Mouse (Mus musculus) neural tube, embryonic 12.5 days (tissue): ENCODE results near the gene 1600014C10Rik. TPM values are rescaled to one million over a fixed set of nuclear protein-coding genes. Genes with fewer than 3 reads are reported as not detected.

Experiments used
- ATAC-seq: fragments of 200-750 bp; cut with Nextera tagmentation; 2 replicates; pipeline ENCODE4 v1.8.0; 2017; ENCODE audit warnings: low read depth, mild to moderate bottlenecking, moderate TSS enrichment, moderate library complexity; ENCODE audit not compliant: low FRiP score
- H3K27ac ChIP-seq: fragments of 300-500 bp; sonication (generic); 2 replicates; pipeline ENCODE4 v1.5.1; 2016
- H3K27me3 ChIP-seq: fragments of 300-500 bp; sonication (generic); replicated peaks from 2 replicates; pipeline ENCODE4 v1.6.1; 2016; ENCODE audit warnings: mild to moderate bottlenecking
- H3K36me3 ChIP-seq: fragments of 300-500 bp; sonication (generic); 2 replicates; pipeline ENCODE4 v1.6.1; 2016; ENCODE audit warnings: mild to moderate bottlenecking
- H3K4me1 ChIP-seq: fragments of 300-500 bp; sonication (generic); 2 replicates; pipeline ENCODE4 v1.6.1; 2016
- H3K4me2 ChIP-seq: fragments of 300-500 bp; sonication (generic); replicated peaks from 2 replicates; pipeline ENCODE4 v1.6.1; 2016; ENCODE audit warnings: mild to moderate bottlenecking
- H3K4me3 ChIP-seq: fragments of 300-500 bp; sonication (generic); 2 replicates; pipeline ENCODE4 v1.5.1; 2016
- H3K9ac ChIP-seq: fragments of 300-500 bp; sonication (generic); 2 replicates; pipeline ENCODE4 v1.6.1; 2016; ENCODE audit warnings: mild to moderate bottlenecking
- H3K9me3 ChIP-seq: fragments of 300-500 bp; sonication (generic); 2 replicates; pipeline ENCODE4 v1.6.1; 2016; ENCODE audit warnings: mild to moderate bottlenecking
- WGBS: fragments of 180-500 bp; shearing (Covaris S2); methylation state at CpG from one replicate; pipeline ENCODE4 v1.1.7; 2016; 5-methylcytosine and 5-hydroxymethylcytosine counted together
- polyA plus RNA-seq: library from polyadenylated mRNA; unstranded; fragments of >200 nt; fragmentation: Nextera tagmentation; extraction: Ambion mirVana; gene quantifications from 2 replicates; pipeline ENCODE4 v1.2.1, GENCODE M21; 2016

The 1600014C10Rik gene
- 20.0 and 20.8 TPM in 2 replicates for polyA plus RNA-seq

- no peaks in the 10 kb centered on the region for H3K27me3 ChIP-seq
- peaks cover 14% of the 10 kb centered on the region for H3K4me1 ChIP-seq
- ATAC-seq: peak; percentile 44
- no peaks in the 10 kb centered on the region for H3K36me3 ChIP-seq
- H3K27ac ChIP-seq: peak within 1 kb of the TSS; percentile 81
- WGBS: 4% methylated on average over 28 of the region's 28 CpGs
- peak within 1 kb of the TSS; percentile 69 for H3K9ac ChIP-seq
- H3K4me3 ChIP-seq: peak within 1 kb of the TSS; percentile 54
- H3K9me3 ChIP-seq: no peaks in the 10 kb centered on the region
- peak within 1 kb of the TSS; percentile 89 for H3K4me2 ChIP-seq
These were observed at the start of gene 1600014C10Rik for GRCm38 (mm10) chr7:38182962-38183687. 1600014C10Rik (plus strand) TSS chr7:38183217.

GRCm38 (mm10) chr7:38134471-38134870 lies 48.5 kb upstream of the 1600014C10Rik start:
- H3K9me3 ChIP-seq: no peaks in the 10 kb centered on the region
- no peak overlapping the region for H3K9ac ChIP-seq
- H3K4me3 ChIP-seq: no peak overlapping the region
- H3K27ac ChIP-seq: no peak overlapping the region
- H3K4me2 ChIP-seq: no peak overlapping the region
- no peaks in the 10 kb centered on the region for H3K36me3 ChIP-seq
- peaks cover 9% of the 10 kb centered on the region; the same call in 1 of the 2 replicates for H3K4me1 ChIP-seq
- no peak for ATAC-seq
- H3K27me3 ChIP-seq: no peaks in the 10 kb centered on the region
- 90% methylated on average over 5 of the region's 5 CpGs for WGBS

GRCm38 (mm10) chr7:38140324-38140723 lies 42.7 kb upstream of the 1600014C10Rik start:
- Histone ChIP-seq H3K9ac (no peak overlapping the region), H3K4me3 (no peak overlapping the region), H3K9me3 (no peaks in the 10 kb centered on the region), H3K4me1 (no peaks in the 10 kb centered on the region), H3K27me3 (no peaks in the 10 kb centered on the region), H3K4me2 (no peak overlapping the region), H3K36me3 (no peaks in the 10 kb centered on the region), H3K27ac (no peak overlapping the region)
- WGBS: 63% methylated on average over 9 of the region's 9 CpGs
- ATAC-seq: no peak

DNA sequence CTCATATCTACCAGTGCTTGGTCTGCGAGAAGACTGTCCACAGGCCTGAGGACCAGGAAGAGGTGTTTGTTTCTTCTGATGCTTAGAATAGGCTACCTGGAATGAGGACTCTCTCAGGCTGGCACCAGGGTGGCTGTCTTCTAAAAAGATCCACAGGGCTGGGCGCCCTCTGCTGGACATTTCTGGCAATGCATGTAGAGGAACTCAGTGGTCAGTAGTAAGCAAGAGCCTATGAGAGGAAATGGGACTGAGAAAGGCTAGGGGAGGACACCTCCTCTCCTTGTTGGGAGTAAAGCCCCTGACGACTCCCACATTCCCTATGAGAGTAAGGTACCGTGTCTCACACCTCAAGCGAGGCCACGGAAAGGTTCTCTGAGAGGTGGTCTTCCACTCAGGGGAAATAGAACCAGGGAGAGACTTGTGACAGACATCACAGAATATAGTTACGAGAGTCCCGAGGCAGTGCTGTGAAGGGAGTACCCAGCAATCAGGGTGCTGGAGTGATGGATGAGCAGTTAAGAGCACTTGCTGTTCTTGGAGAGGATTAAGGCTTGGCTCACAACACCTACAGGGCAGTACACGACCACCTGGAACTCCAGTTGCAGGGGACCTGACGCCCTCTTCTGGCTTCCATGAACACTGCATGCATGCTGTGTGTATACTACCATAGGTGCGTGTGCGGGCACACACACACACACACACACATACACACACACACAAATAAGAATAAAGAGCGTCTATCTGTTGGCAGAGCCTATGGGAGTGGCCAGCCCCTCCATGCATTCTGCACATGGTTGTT lies 41.1 kb upstream of the 1600014C10Rik start:
- 67% methylated on average over 13 of the region's 13 CpGs for WGBS
- H3K27me3 ChIP-seq: no peaks in the 10 kb centered on the region
- H3K9ac ChIP-seq: no peak overlapping the region
- H3K4me1 ChIP-seq: no peaks in the 10 kb centered on the region
- no peak overlapping the region for H3K4me2 ChIP-seq
- H3K4me3 ChIP-seq: no peak overlapping the region
- H3K9me3 ChIP-seq: peaks cover 1% of the 10 kb centered on the region; the same call in 1 of the 2 replicates
- no peak for ATAC-seq
- no peak overlapping the region for H3K27ac ChIP-seq
- no peaks in the 10 kb centered on the region for H3K36me3 ChIP-seq

GRCm38 (mm10) chr7:38147477-38147876 lies 35.5 kb upstream of the 1600014C10Rik start:
- Histone ChIP-seq H3K4me3 (no peak overlapping the region), H3K4me1 (no peaks in the 10 kb centered on the region), H3K9me3 (peaks cover 9% of the 10 kb centered on the region; the same call in 1 of the 2 replicates), H3K27me3 (no peaks in the 10 kb centered on the region), H3K36me3 (no peaks in the 10 kb centered on the region), H3K27ac (no peak overlapping the region), H3K4me2 (no peak overlapping the region), H3K9ac (no peak overlapping the region)
- no peak for ATAC-seq
- WGBS: 91% methylated on average over 6 of the region's 6 CpGs

GRCm38 (mm10) chr7:38151706-38152312 lies 31.2 kb upstream of the 1600014C10Rik start:
- 71% methylated on average over 13 of the region's 14 CpGs for WGBS
- no peaks in the 10 kb centered on the region for H3K27me3 ChIP-seq
- H3K4me3 ChIP-seq: no peak overlapping the region
- H3K4me2 ChIP-seq: no peak overlapping the region
- H3K9ac ChIP-seq: no peak overlapping the region
- H3K4me1 ChIP-seq: no peaks in the 10 kb centered on the region
- H3K9me3 ChIP-seq: peaks cover 9% of the 10 kb centered on the region; the same call in 1 of the 2 replicates
- ATAC-seq: no peak
- no peaks in the 10 kb centered on the region for H3K36me3 ChIP-seq
- no peak overlapping the region for H3K27ac ChIP-seq

DNA sequence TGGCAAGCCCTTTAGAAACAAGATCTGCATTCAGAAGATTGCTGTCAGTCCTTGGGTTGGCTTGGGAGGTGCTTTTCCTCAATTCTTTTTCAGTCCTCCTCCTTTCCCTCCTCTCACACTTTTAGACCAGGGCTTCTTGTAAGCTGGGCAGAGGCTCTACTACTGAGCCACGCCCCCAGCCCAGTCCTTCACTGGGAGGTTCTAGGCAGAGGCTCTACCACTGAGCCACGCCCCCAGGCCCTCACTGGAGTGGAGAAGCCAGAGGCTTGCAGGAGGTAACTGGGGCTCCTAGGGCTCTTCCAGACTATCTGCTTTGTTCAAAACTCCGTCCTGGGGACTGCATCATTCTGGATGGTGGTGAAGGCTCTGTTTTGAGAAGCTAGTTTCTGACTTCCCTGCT lies 30.4 kb upstream of the 1600014C10Rik start:
- H3K9me3 ChIP-seq: peaks cover 2% of the 10 kb centered on the region; the same call in 1 of the 2 replicates
- no peaks in the 10 kb centered on the region for H3K4me1 ChIP-seq
- H3K27ac ChIP-seq: no peak overlapping the region
- H3K4me3 ChIP-seq: no peak overlapping the region
- no peaks in the 10 kb centered on the region for H3K27me3 ChIP-seq
- no peak overlapping the region for H3K9ac ChIP-seq
- 81% methylated on average over 3 of the region's 3 CpGs for WGBS
- no peak for ATAC-seq
- H3K4me2 ChIP-seq: no peak overlapping the region
- H3K36me3 ChIP-seq: no peaks in the 10 kb centered on the region

- no peak for ATAC-seq
- H3K4me3 ChIP-seq: no peak overlapping the region
- 90% methylated on average over 5 of the region's 5 CpGs for WGBS
- no peak overlapping the region for H3K4me2 ChIP-seq
- H3K9me3 ChIP-seq: no peaks in the 10 kb centered on the region
- H3K4me1 ChIP-seq: no peaks in the 10 kb centered on the region
- H3K36me3 ChIP-seq: no peaks in the 10 kb centered on the region
- no peak overlapping the region for H3K27ac ChIP-seq
- H3K9ac ChIP-seq: no peak overlapping the region
- H3K27me3 ChIP-seq: no peaks in the 10 kb centered on the region
These were observed 27.2 kb upstream of the 1600014C10Rik start for GRCm38 (mm10) chr7:38155829-38156228.

GRCm38 (mm10) chr7:38158764-38159458 lies 24.1 kb upstream of the 1600014C10Rik start:
- Histone ChIP-seq H3K4me2 (no peak overlapping the region), H3K27ac (no peak overlapping the region), H3K9me3 (no peaks in the 10 kb centered on the region), H3K27me3 (no peaks in the 10 kb centered on the region), H3K4me3 (no peak overlapping the region), H3K9ac (no peak overlapping the region), H3K4me1 (no peaks in the 10 kb centered on the region), H3K36me3 (no peaks in the 10 kb centered on the region)
- ATAC-seq: no peak
- 86% methylated on average over 9 of the region's 9 CpGs for WGBS

DNA sequence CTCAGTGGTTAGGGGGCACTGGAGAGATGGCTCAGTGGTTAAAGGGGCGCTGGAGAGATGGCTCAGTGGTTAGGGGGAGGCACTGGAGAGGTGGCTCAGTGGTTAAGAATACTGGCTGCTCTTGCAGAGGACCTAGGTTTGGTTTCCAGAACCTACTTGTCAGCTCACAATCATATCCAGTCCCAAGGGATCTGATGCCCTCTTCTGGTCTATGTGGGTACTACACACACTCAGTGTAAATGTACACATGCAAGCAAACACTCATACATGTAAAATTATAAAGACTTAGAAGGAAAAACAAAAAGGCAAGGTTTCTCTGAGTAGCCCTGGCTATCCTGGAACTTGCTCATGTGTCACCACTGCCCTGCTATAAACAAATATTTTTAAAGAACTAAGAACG lies 21.6 kb upstream of the 1600014C10Rik start:
- no peaks in the 10 kb centered on the region for H3K27me3 ChIP-seq
- no peaks in the 10 kb centered on the region for H3K9me3 ChIP-seq
- H3K4me1 ChIP-seq: no peaks in the 10 kb centered on the region
- H3K9ac ChIP-seq: no peak overlapping the region
- no peaks in the 10 kb centered on the region for H3K36me3 ChIP-seq
- H3K4me2 ChIP-seq: no peak overlapping the region
- 92% methylated on average over 2 of the region's 2 CpGs for WGBS
- ATAC-seq: no peak
- no peak overlapping the region for H3K27ac ChIP-seq
- no peak overlapping the region for H3K4me3 ChIP-seq

DNA sequence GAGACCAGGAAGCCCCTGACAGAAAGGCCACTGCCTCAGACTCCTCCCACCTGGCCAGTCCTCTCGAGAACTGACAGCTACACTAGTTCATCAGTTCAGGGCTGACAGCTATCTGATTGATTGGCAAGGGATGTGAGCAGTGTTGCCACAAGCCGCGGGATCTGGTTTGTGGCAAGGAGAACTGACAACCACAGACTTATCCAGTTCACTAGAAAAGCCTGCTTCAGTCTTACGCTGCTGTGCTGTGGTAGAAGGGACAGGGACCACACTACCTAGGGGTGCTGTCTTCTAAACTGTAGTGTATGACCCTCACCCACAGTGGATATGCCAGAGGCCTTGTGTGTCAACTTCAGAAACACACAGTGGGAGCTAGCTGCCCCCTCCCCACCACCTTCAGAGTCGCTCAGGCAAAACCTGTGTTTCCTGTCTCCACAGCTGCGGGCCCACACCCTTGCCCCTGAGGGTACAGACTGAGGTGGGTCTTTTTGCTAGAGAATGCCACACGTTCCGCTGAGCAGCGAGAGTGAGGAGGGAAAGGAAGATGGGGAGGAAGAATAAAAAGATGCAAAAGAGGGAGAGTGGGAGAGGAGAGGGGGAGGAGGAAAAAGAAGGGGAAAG lies 19.5 kb upstream of the 1600014C10Rik start:
- Histone ChIP-seq H3K4me3 (no peak overlapping the region), H3K9me3 (no peaks in the 10 kb centered on the region), H3K27ac (no peak overlapping the region), H3K4me2 (no peak overlapping the region), H3K4me1 (peaks cover 5% of the 10 kb centered on the region), H3K36me3 (no peaks in the 10 kb centered on the region), H3K27me3 (no peaks in the 10 kb centered on the region), H3K9ac (no peak overlapping the region)
- no peak for ATAC-seq
- WGBS: 63% methylated on average over 9 of the region's 9 CpGs
